Mouse (Mus musculus) stomach, postnatal 0 days (tissue): ENCODE data around the gene Sult6b2. TPM values are rescaled to one million over a fixed set of nuclear protein-coding genes. Genes with fewer than 3 reads are reported as not detected.

Experiments used
- ATAC-seq: fragments of 200-750 bp; cut with Nextera tagmentation; 2 replicates; pipeline ENCODE4 v1.8.0; 2017; ENCODE audit not compliant: low FRiP score, low TSS enrichment
- DNase-seq: peaks from one replicate; pipeline ENCODE4 v3.0.0-alpha.2; 2016; ENCODE audit warnings: low spot score
- H3K27ac ChIP-seq: fragments of 300-500 bp; sonication (generic); replicated peaks from 2 replicates; pipeline ENCODE4 v1.5.1; 2014; ENCODE audit warnings: mild to moderate bottlenecking, control low read depth
- H3K27me3 ChIP-seq: fragments of 300-500 bp; sonication (generic); 2 replicates; pipeline ENCODE4 v1.6.1; 2014; ENCODE audit warnings: low read length; ENCODE audit not compliant: control insufficient read depth, insufficient read depth
- H3K36me3 ChIP-seq: fragments of 300-500 bp; sonication (generic); 2 replicates; pipeline ENCODE4 v1.6.1; 2014; ENCODE audit warnings: low read length, mixed read lengths; ENCODE audit not compliant: control insufficient read depth, insufficient read depth
- H3K4me1 ChIP-seq: fragments of 300-500 bp; sonication (generic); replicated peaks from 2 replicates; pipeline ENCODE4 v1.6.1; 2014; ENCODE audit warnings: antibody characterized with exemption; ENCODE audit not compliant: control insufficient read depth, insufficient read depth
- H3K4me2 ChIP-seq: fragments of 300-500 bp; sonication (generic); replicated peaks from 2 replicates; pipeline ENCODE4 v1.6.1; 2014; ENCODE audit warnings: low read depth, mild to moderate bottlenecking, control low read depth, moderate library complexity
- H3K4me3 ChIP-seq: fragments of 300-500 bp; sonication (generic); 2 replicates; pipeline ENCODE4 v1.5.1; 2014; ENCODE audit warnings: low read depth, low read length, control low read depth
- H3K9ac ChIP-seq: fragments of 300-500 bp; sonication (generic); 2 replicates; pipeline ENCODE4 v1.6.1; 2014; ENCODE audit warnings: mild to moderate bottlenecking, low read length, control low read depth, mixed read lengths
- H3K9me3 ChIP-seq: fragments of 300-500 bp; sonication (generic); 2 replicates; pipeline ENCODE4 v1.6.1; 2016; ENCODE audit warnings: low read length; ENCODE audit not compliant: control insufficient read depth
- CTCF ChIP-seq: IDR thresholded peaks from 2 replicates; pipeline ENCODE4 v1.5.1; 2016; ENCODE audit warnings: antibody characterized with exemption, low read depth, mild to moderate bottlenecking, moderate library complexity
- EP300 ChIP-seq: optimal IDR thresholded peaks from 2 replicates; pipeline ENCODE3; 2016; ENCODE audit warnings: antibody characterized with exemption
- WGBS: fragments of 180-500 bp; shearing (Covaris S2); extraction: QIAGEN DNeasy Blood & Tissue Kit; methylation state at CpG from one replicate; pipeline ENCODE4 v1.1.7; 2014; 5-methylcytosine and 5-hydroxymethylcytosine counted together
- polyA plus RNA-seq: library from polyadenylated mRNA; unstranded; fragments of >200 nt; fragmentation: Nextera tagmentation; extraction: Ambion mirVana; gene quantifications from 2 replicates; pipeline ENCODE4 v1.2.1, GENCODE M21; 2015

Sult6b2 gene
- polyA plus RNA-seq, 1 experiment from 2014 or later = not detected

DNA sequence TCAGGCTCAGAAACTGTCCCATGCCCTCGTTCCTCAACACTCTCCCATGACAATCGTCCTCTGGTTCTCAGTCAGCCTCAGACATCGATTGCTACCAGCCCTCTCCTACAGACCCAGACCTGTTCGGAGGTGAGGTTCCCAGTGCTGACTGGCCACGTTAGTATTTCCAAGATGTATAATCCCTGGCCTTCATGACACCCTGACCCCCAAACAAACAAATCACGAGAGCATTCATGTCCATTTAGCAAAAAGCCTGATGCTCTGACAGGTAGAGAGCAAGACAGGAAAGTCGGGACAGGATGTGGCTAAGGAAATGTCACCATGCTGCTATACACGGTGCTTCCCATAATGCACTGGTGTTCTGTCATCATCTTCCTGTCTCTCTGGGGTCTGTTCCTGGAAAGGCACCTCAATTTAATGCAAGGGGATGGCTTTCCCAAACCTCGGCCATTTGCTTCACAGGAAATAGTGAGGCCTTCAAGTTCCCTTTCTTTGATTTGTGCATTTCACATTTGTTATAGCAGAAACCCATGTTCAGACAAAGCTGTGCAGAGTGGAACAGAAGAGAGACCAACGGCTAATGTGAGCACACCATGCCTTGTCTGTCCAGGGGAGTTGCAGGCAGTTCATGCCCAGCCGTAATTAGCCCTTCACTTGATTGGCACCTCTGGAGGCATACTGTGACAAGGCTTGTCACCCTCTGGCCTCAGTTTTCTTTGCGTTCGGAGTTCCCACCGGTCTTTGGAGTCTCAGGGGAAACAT is 24.3 kb downstream of the Sult6b2 start:
- Histone ChIP-seq H3K4me2 (no peak overlapping the region), H3K27me3 (no peaks in the 10 kb centered on the region), H3K36me3 (peaks cover 7% of the 10 kb centered on the region; the same call in 1 of the 2 replicates), H3K9ac (no peak overlapping the region), H3K9me3 (no peaks in the 10 kb centered on the region), H3K4me3 (no peak overlapping the region), H3K27ac (no peak overlapping the region), H3K4me1 (no peaks in the 10 kb centered on the region)
- TF ChIP-seq EP300 (no peak), CTCF (no peak)
- no peak for DNase-seq
- WGBS = 71% methylated on average over 14 of the region's 14 CpGs
- no peak for ATAC-seq

DNA sequence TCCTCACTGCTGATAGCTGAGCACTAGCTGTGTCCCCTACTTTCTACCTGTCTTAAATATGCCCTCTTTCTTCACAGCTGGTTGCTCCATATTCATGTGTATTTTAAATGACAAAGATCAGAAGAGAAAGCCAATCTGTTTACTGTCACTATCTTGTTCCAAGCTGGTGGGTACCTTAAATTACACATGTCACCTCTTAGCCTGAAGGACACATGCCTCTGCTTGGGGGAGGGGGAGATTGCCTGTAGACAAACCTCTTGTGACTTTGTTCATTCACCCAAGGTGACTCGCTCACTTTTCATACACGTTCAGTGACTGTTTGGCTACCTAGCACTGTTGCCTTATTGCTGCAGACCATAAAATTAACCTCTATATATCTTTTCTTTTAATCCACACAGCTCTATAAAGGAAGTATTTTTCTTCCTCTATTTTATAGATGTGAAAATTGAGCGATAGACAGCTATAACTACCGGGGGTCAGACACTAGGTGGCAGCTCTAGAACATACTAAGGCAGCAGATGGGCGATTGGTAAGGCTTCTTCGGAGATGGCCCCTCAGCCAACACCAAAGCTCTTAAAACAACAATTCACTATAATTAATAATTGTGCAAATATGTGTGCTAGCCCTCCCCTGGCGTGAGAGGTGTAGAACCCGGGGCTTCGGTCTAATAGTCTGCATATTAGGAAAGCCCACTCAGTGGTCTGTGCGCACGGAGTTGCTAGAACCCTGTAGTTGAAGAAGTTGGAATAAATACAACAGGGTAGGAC is 25.1 kb downstream of the Sult6b2 start:
- DNase-seq (peak; percentile 23), ATAC-seq (no peak)
- Histone ChIP-seq H3K9ac (no peak overlapping the region), H3K27me3 (no peaks in the 10 kb centered on the region), H3K4me2 (no peak overlapping the region), H3K36me3 (peaks cover 8% of the 10 kb centered on the region; the same call in 1 of the 2 replicates), H3K27ac (no peak overlapping the region), H3K4me1 (no peaks in the 10 kb centered on the region), H3K9me3 (no peaks in the 10 kb centered on the region), H3K4me3 (no peak overlapping the region)
- WGBS = 41% methylated on average over 11 of the region's 11 CpGs
- TF ChIP-seq EP300 (no peak), CTCF (peak; percentile 76)

DNA sequence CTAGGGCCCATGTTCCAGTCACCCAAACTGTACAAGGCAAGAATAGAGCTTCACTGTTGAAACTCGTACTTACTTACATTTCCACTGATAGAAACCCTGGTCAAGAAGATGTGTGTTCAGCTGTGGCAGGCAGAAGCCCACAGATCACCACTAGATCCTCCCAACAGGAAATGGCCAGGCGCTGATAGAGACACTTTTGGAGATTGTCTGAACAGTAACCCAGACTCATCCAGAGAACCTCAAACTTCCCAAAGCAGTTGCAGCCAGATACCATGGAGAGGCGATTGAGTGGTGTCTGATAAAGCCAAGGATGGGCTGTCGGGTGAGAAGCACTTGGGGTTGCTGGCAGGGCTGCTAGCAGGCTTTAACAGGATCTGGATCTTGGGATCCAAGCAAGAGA is 27.4 kb downstream of the Sult6b2 start:
- no peaks in the 10 kb centered on the region for H3K4me1 ChIP-seq
- H3K27me3 ChIP-seq = no peaks in the 10 kb centered on the region
- peaks cover 18% of the 10 kb centered on the region; the same call in 1 of the 2 replicates for H3K36me3 ChIP-seq
- 80% methylated on average over 4 of the region's 4 CpGs for WGBS
- H3K4me3 ChIP-seq = no peak overlapping the region
- no peak overlapping the region for H3K9ac ChIP-seq
- ATAC-seq (no peak), DNase-seq (no peak)
- no peak overlapping the region for H3K27ac ChIP-seq
- TF ChIP-seq EP300 (no peak), CTCF (no peak)
- H3K9me3 ChIP-seq = no peaks in the 10 kb centered on the region
- H3K4me2 ChIP-seq = no peak overlapping the region

DNA sequence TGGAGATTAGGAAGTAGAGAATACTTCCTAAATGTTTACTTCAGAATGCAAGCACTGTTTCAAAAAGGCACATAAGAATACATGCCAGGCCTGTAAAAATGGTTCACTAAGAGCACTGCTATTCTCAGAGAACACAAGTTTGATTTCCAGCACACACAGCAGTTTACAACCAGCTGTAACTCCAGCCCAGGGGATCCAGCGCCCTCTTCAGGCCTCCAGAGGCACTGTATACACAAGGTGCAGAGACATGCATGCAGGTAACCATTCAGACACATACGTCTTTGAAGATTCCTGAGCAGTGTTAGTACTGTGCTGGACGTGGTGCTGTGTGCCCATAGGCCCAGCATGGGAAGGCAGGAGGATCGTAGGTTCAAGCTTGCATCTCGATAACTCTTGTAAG is 30.7 kb downstream of the Sult6b2 start:
- TF ChIP-seq CTCF = peak; percentile 40
- TF ChIP-seq EP300 = no peak
- Histone ChIP-seq H3K4me3 (no peak overlapping the region), H3K9ac (no peak overlapping the region), H3K4me1 (no peaks in the 10 kb centered on the region), H3K4me2 (no peak overlapping the region), H3K9me3 (no peaks in the 10 kb centered on the region), H3K27ac (no peak overlapping the region), H3K36me3 (peaks cover 24% of the 10 kb centered on the region), H3K27me3 (no peaks in the 10 kb centered on the region)
- DNase-seq (no peak), ATAC-seq (peak; percentile 36; the same call in 1 of the 2 replicates)
- 91% methylated on average over 5 of the region's 5 CpGs for WGBS

DNA sequence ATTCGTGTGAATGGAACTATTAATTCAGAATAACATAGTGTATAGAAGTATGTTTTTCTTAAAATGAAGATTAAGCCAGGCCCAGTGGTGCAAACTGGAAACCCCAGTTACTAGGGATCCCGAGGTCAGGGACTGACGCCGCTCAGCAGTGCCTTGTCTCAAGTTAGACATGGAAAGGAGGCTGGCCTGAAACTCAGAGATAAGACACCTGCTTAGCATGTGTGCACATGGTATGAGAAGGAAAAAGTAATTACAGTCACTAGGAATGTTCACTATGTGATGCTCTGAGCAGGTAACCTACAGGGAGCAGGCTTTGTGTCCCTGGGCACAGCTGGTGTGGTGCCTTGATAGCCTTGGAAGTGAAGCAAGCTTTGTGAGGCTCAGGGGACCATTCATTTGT is 32.7 kb downstream of the Sult6b2 start:
- Histone ChIP-seq H3K27ac (no peak overlapping the region), H3K9me3 (no peaks in the 10 kb centered on the region), H3K4me2 (no peak overlapping the region), H3K4me3 (no peak overlapping the region), H3K9ac (no peak overlapping the region), H3K4me1 (no peaks in the 10 kb centered on the region), H3K36me3 (peaks cover 32% of the 10 kb centered on the region), H3K27me3 (no peaks in the 10 kb centered on the region)
- no peak for DNase-seq
- TF ChIP-seq CTCF (no peak), EP300 (no peak)
- WGBS = 81% methylated on average over 4 of the region's 4 CpGs
- no peak for ATAC-seq

DNA sequence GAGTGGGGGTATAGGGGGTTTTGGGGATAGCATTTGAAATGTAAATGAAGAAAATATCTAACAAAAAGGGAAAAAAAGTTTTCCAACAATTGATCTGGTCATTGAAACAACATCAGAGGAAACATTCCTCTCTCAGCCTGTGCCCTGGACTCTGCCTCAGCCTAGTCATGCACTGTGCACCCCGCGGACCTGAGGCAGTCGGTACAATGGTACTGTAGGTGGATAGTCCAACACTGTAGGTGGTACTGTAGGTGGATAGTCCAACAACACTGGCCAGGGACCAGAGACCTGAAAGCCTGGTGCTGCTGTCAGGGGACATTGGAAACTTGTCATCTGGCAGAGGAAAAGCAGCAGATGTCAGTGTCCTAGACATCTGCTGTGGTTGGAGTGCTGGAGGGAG is 34.4 kb downstream of the Sult6b2 start:
- 90% methylated on average over 3 of the region's 3 CpGs for WGBS

More for the DNA sequence above, 34.4 kb downstream of the Sult6b2 start:
- H3K36me3 ChIP-seq = peaks cover 40% of the 10 kb centered on the region
- H3K9ac ChIP-seq = no peak overlapping the region
- no peak overlapping the region for H3K4me3 ChIP-seq
- no peaks in the 10 kb centered on the region for H3K9me3 ChIP-seq
- no peak overlapping the region for H3K4me2 ChIP-seq
- DNase-seq (no peak), ATAC-seq (no peak)
- H3K4me1 ChIP-seq = no peaks in the 10 kb centered on the region
- no peak overlapping the region for H3K27ac ChIP-seq
- no peaks in the 10 kb centered on the region for H3K27me3 ChIP-seq
- TF ChIP-seq CTCF (no peak), EP300 (no peak)
